Comparison of ENCODE assay signal across 8 mouse cellular contexts in genomic region chr8:126382749-126383148, GRCm38 (mm10). TPM values are rescaled to one million over a fixed set of nuclear protein-coding genes. Genes with fewer than 3 reads are reported as not detected.
DNase-seq lines count a peak whose midpoint lies in the region; ATAC-seq and TF ChIP-seq lines count a peak whose summit lies in the region.
"Had no signal": no experiment of that assay in that cellular context is flagged by ENCODE, and none has a peak within 500 bp of the region (broad histone marks: within the 10 kb centered on the region; RNA-seq: fewer than 3 reads in every experiment).

No protein-coding gene starts in this region.

- no peak overlapping the region for H3K9ac ChIP-seq in neural tube, embryonic 15.5 days (replicated peaks)
- H3K9ac ChIP-seq: limb, embryonic 15.5 days had no signal

- H3K27me3 ChIP-seq in neural tube, embryonic 15.5 days (replicated peaks) = no peaks in the 10 kb centered on the region
- H3K27me3 ChIP-seq: limb, embryonic 15.5 days had no signal

- no peak for ATAC-seq in neural tube, embryonic 15.5 days (ENCODE audit: low FRiP score)

- H3K9me3 ChIP-seq in neural tube, embryonic 15.5 days (replicated peaks) = no peaks in the 10 kb centered on the region
- H3K9me3 ChIP-seq: limb, embryonic 15.5 days had no signal

- DNase-seq in neural tube, embryonic 10.5 days (ENCODE audit: extremely low spot score, low spot score) = peak; percentile 40
- peak; percentile 55 for DNase-seq in adrenal gland, postnatal 10 days
- peak; percentile 58 for DNase-seq in embryo, embryonic 10 days (ENCODE audit: low spot score)
- DNase-seq in layer of hippocampus, postnatal 14 days (ENCODE audit: low spot score in 2 of 2) = peak; percentile 26 to 47
- DNase-seq in c-Kit-positive CD71-positive TER-119-positive erythroid progenitor cells, embryonic 14.5 days (ENCODE audit: low spot score) = no peak

- H3K36me3 ChIP-seq in neural tube, embryonic 15.5 days = no peaks in the 10 kb centered on the region
- H3K36me3 ChIP-seq: limb, embryonic 15.5 days had no signal

- H3K4me2 ChIP-seq in neural tube, embryonic 15.5 days = no peak overlapping the region
- H3K4me2 ChIP-seq: limb, embryonic 15.5 days had no signal

- no peak overlapping the region for H3K27ac ChIP-seq in neural tube, embryonic 15.5 days (replicated peaks)
- peak overlapping the region; percentile 80 for H3K27ac ChIP-seq in olfactory bulb, adult 2 months (ENCODE audit: insufficient read depth, low read depth, low read length)
- H3K27ac ChIP-seq: limb, embryonic 15.5 days had no signal

- peak; percentile 34; the same call in 1 of the 2 replicates for TF ChIP-seq CTCF in olfactory bulb, adult 2 months (IDR thresholded peaks at IDR 0.05; ENCODE audit: insufficient read depth, low read depth, low read length)

- H3K4me1 ChIP-seq in neural tube, embryonic 15.5 days = no peaks in the 10 kb centered on the region
- H3K4me1 ChIP-seq in olfactory bulb, adult 2 months (ENCODE audit: control insufficient read depth, insufficient read depth, low read length) = peaks cover 12% of the 10 kb centered on the region
- H3K4me1 ChIP-seq: limb, embryonic 15.5 days had no signal

- no peak overlapping the region for H3K4me3 ChIP-seq in neural tube, embryonic 15.5 days (replicated peaks)
- H3K4me3 ChIP-seq in olfactory bulb, adult 2 months (ENCODE audit: insufficient read depth, low read depth, low read length) = no peak overlapping the region
- H3K4me3 ChIP-seq: limb, embryonic 15.5 days had no signal

- WGBS in neural tube, embryonic 15.5 days = 68% methylated on average over 5 of the region's 5 CpGs
- 41% methylated on average over 5 of the region's 5 CpGs for WGBS in olfactory bulb, adult 2 months

- TF ChIP-seq POLR2A in olfactory bulb, adult 2 months (IDR thresholded peaks at IDR 0.05; ENCODE audit: insufficient read depth, low read depth, low read length) = no peak

RNA-seq across cellular contexts. Expression of gene Coa6, which starts 39.6 kb away (rescaled TPM):
- polyA plus RNA-seq in neural tube, embryonic 15.5 days (2015; fragmentation: Nextera tagmentation; extraction: Ambion mirVana) = 46.8 and 51.9 TPM in 2 replicates
- total RNA-seq in adrenal gland, postnatal 10 days (2021) = 10 to 100 TPM; 30.3 to 33.6 TPM
- 10 to 100 TPM; 25.4 to 31.0 TPM for total RNA-seq in layer of hippocampus, postnatal 14 days (2021)
- polyA plus RNA-seq in olfactory bulb, adult 2 months (2012; ENCODE audit: insufficient read depth, insufficient read length, low replicate concordance, missing spikeins) = not detected in 2 replicates
